Mouse (Mus musculus): ENCODE data around the gene Kcnd1. TPM values are rescaled to one million over a fixed set of nuclear protein-coding genes. Genes with fewer than 3 reads are reported as not detected.

Kcnd1 gene
- polyA plus RNA-seq, 2 experiments, result 1.7 to 4.1 TPM

DNA sequence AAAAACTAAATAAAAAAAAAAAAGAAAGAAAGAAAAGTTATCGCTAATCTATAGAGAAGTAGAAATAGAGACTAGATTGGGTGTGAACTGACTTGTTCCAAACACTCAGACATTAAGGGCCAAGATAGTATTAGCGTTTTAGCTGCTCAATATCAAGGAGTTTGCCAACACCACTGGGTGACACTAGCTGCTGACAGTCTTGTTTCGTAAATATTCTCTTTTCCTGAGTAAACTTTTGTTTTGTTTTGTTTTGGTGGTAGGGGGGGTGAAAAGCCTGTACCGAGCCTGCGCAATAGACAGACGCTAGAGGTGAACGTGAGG is 18.7 kb downstream of the Kcnd1 start:
- no peak for DNase-seq (ENCODE audit: low spot score)
- peak overlapping the region; percentile 43; the same call in 1 of the 2 replicates for H3K4me2 ChIP-seq (replicated peaks; ENCODE audit: low read depth, low read length, severe bottlenecking)
- H3K36me3 ChIP-seq (ENCODE audit: control insufficient read depth, insufficient read depth, low read length), result no peaks in the 10 kb centered on the region
- no peaks in the 10 kb centered on the region for H3K4me1 ChIP-seq (ENCODE audit: control insufficient read depth, insufficient read depth, low read length)
- no peak for ATAC-seq (ENCODE audit: low FRiP score, low read depth)
- WGBS, result 27% methylated on average over 7 of the region's 7 CpGs
- no peaks in the 10 kb centered on the region for H3K9me3 ChIP-seq (ENCODE audit: control insufficient read depth, low read length)
- H3K27ac ChIP-seq (replicated peaks; ENCODE audit: low read depth, low read length), result 0 out of 2 replicates have a peak overlapping the region, but pooled peaks have one; percentile 48
- peak overlapping the region; percentile 63 for H3K4me3 ChIP-seq (replicated peaks; ENCODE audit: low read length)
- no peak for TF ChIP-seq POLR2A (IDR thresholded peaks at IDR 0.05; ENCODE audit: borderline replicate concordance, extremely low read depth, insufficient read depth, insufficient read length)
- no peaks in the 10 kb centered on the region for H3K27me3 ChIP-seq (ENCODE audit: control insufficient read depth, insufficient read depth, low read length)
- no peak overlapping the region for H3K9ac ChIP-seq (ENCODE audit: low read depth, low read length, severe bottlenecking)

GRCm38 (mm10) chrX:7841163-7842162 is 19.4 kb downstream of the Kcnd1 start, which contains the start of gene Otud5:
Otud5 (plus strand) TSS chrX:7841364.
- peak within 1 kb of the TSS; percentile 79 for H3K9ac ChIP-seq (ENCODE audit: low read depth, low read length, severe bottlenecking)
- no peak for TF ChIP-seq POLR2A (IDR thresholded peaks at IDR 0.05; ENCODE audit: borderline replicate concordance, extremely low read depth, insufficient read depth, insufficient read length)
- H3K9me3 ChIP-seq (ENCODE audit: control insufficient read depth, low read length), result no peaks in the 10 kb centered on the region
- peak within 1 kb of the TSS; percentile 87 for H3K27ac ChIP-seq (replicated peaks; ENCODE audit: low read depth, low read length)
- peak within 1 kb of the TSS; percentile 65 for H3K4me2 ChIP-seq (replicated peaks; ENCODE audit: low read depth, low read length, severe bottlenecking)
- no peaks in the 10 kb centered on the region for H3K36me3 ChIP-seq (ENCODE audit: control insufficient read depth, insufficient read depth, low read length)
- no peaks in the 10 kb centered on the region for H3K4me1 ChIP-seq (ENCODE audit: control insufficient read depth, insufficient read depth, low read length)
- 23% methylated on average over 61 of the region's 74 CpGs for WGBS
- H3K4me3 ChIP-seq (replicated peaks; ENCODE audit: low read length), result peak within 1 kb of the TSS; percentile 63
- DNase-seq (ENCODE audit: low spot score) (peak; percentile 93), ATAC-seq (ENCODE audit: low FRiP score, low read depth) (peak; percentile 97)
- no peaks in the 10 kb centered on the region for H3K27me3 ChIP-seq (ENCODE audit: control insufficient read depth, insufficient read depth, low read length)

DNA sequence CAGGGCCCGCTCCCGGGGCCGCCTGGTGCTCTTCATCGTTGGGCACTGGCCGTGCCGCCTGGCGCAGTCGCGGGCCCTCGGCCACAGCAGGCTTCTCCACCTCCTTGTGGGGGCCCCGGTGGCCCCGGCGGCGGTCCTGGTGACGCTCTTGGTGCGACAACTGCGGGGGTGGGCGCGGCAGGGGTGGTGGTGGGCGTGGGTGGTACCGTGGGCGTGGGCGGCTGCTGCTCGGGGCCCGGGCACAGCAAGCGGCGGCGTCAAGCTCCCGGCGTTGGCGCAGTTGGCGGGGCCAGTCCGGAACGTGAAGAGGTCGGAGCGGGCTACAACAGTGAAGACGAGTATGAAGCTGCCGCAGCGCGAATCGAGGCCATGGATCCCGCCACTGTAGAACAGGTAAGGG is 20.2 kb downstream of the Kcnd1 start:
- H3K4me3 ChIP-seq (replicated peaks; ENCODE audit: low read length), result peak overlapping the region; percentile 63
- H3K27ac ChIP-seq (replicated peaks; ENCODE audit: low read depth, low read length), result peak overlapping the region; percentile 73
- ATAC-seq (ENCODE audit: low FRiP score, low read depth) (no peak), DNase-seq (ENCODE audit: low spot score) (no peak)
- peak overlapping the region; percentile 65 for H3K4me2 ChIP-seq (replicated peaks; ENCODE audit: low read depth, low read length, severe bottlenecking)
- no peaks in the 10 kb centered on the region for H3K27me3 ChIP-seq (ENCODE audit: control insufficient read depth, insufficient read depth, low read length)
- no peaks in the 10 kb centered on the region for H3K36me3 ChIP-seq (ENCODE audit: control insufficient read depth, insufficient read depth, low read length)
- H3K4me1 ChIP-seq (ENCODE audit: control insufficient read depth, insufficient read depth, low read length), result no peaks in the 10 kb centered on the region
- WGBS, result 29% methylated on average over 25 of the region's 42 CpGs
- H3K9ac ChIP-seq (ENCODE audit: low read depth, low read length, severe bottlenecking), result peak overlapping the region; percentile 79
- no peaks in the 10 kb centered on the region for H3K9me3 ChIP-seq (ENCODE audit: control insufficient read depth, low read length)
- TF ChIP-seq POLR2A (IDR thresholded peaks at IDR 0.05; ENCODE audit: borderline replicate concordance, extremely low read depth, insufficient read depth, insufficient read length), result no peak

- Histone ChIP-seq H3K27ac (replicated peaks; ENCODE audit: low read depth, low read length) (no peak overlapping the region), H3K36me3 (ENCODE audit: control insufficient read depth, insufficient read depth, low read length) (no peaks in the 10 kb centered on the region), H3K9ac (ENCODE audit: low read depth, low read length, severe bottlenecking) (no peak overlapping the region), H3K9me3 (ENCODE audit: control insufficient read depth, low read length) (no peaks in the 10 kb centered on the region), H3K4me2 (replicated peaks; ENCODE audit: low read depth, low read length, severe bottlenecking) (no peak overlapping the region), H3K4me1 (ENCODE audit: control insufficient read depth, insufficient read depth, low read length) (no peaks in the 10 kb centered on the region), H3K27me3 (ENCODE audit: control insufficient read depth, insufficient read depth, low read length) (no peaks in the 10 kb centered on the region), H3K4me3 (replicated peaks; ENCODE audit: low read length) (no peak overlapping the region)
- 81% methylated on average over 2 of the region's 2 CpGs for WGBS
- no peak for TF ChIP-seq POLR2A (IDR thresholded peaks at IDR 0.05; ENCODE audit: borderline replicate concordance, extremely low read depth, insufficient read depth, insufficient read length)
- ATAC-seq (ENCODE audit: low FRiP score, low read depth) (no peak), DNase-seq (ENCODE audit: low spot score) (no peak)
These were observed 25.8 kb downstream of the Kcnd1 start for GRCm38 (mm10) chrX:7847845-7848244.

DNA sequence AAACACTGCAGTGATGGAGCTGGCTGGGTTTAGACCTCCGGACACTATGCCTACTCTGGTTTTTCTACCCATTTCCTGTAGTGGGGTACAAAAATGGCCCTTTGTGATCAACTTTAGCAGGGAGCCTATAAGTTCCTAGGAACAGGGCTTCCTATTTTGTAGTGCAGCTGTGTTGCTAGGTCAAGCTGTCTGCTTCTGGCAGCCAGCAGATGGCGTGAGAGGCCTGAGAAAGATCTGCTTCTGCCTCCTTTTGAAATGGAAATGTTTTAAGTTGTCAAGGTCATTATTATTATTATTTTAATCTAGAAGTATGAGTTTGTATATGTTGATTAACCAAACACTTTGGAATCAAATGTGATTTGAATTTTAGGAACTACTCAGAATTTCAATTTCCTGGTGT is 32.5 kb downstream of the Kcnd1 start:
- no peak for TF ChIP-seq POLR2A (IDR thresholded peaks at IDR 0.05; ENCODE audit: borderline replicate concordance, extremely low read depth, insufficient read depth, insufficient read length)
- no peaks in the 10 kb centered on the region for H3K9me3 ChIP-seq (ENCODE audit: control insufficient read depth, low read length)
- H3K4me3 ChIP-seq (replicated peaks; ENCODE audit: low read length), result no peak overlapping the region
- ATAC-seq (ENCODE audit: low FRiP score, low read depth), result no peak
- H3K4me1 ChIP-seq (ENCODE audit: control insufficient read depth, insufficient read depth, low read length), result no peaks in the 10 kb centered on the region
- no peaks in the 10 kb centered on the region for H3K36me3 ChIP-seq (ENCODE audit: control insufficient read depth, insufficient read depth, low read length)
- peak; percentile 10 for DNase-seq (ENCODE audit: low spot score)
- no peaks in the 10 kb centered on the region for H3K27me3 ChIP-seq (ENCODE audit: control insufficient read depth, insufficient read depth, low read length)
- H3K4me2 ChIP-seq (replicated peaks; ENCODE audit: low read depth, low read length, severe bottlenecking), result no peak overlapping the region
- no peak overlapping the region for H3K9ac ChIP-seq (ENCODE audit: low read depth, low read length, severe bottlenecking)
- WGBS, result 47% methylated on average over 2 of the region's 2 CpGs
- H3K27ac ChIP-seq (replicated peaks; ENCODE audit: low read depth, low read length), result no peak overlapping the region
